ENCODE assay signal across 8 mouse cellular contexts in the genomic region with DNA sequence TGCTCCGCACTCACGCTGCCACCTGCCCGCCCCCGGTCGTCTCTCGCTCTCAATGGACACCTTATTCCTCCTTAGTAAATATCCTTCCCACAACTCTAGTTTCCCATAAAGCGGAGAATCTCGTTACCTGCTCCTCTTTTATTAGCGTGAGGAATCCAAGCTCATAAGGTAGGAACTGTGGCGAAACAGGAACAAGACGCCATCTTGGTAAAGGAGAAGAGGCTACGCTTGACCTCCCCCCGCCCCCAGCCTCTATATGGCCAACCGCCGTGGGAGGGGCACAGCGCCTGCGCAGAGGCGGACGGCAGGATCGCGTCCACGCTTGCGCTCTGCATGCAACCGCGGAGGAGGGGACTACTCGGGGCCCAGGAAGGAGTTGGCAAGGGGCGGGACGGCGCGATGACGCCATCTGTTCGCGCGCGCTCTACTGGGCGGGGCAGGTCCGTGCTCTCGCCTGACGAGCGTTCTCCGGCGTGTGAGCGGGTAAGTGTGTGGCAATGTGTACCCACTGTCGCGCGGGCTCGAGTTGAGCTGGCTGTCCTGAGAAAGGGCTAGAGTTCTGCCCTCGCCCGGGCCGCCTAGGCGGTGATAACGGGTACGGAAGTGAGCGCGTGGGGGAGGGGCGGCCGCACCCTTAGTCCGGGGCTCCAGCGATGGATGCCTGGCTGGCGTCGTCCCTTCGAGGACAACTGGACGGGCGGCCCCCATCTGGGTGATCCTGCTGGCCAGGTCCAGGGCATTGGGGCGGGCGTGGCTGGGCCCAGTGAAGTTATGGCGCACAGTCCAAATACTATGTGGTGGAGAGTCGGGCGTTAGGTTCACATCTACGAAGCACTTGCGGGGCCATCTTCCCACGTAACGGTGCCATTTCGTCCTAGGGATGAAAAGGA. TPM values are rescaled to one million over a fixed set of nuclear protein-coding genes. Genes with fewer than 3 reads are reported as not detected.
A peak's percentile ranks its signal among the peaks of the same experiment; 100 is the strongest.
DNase-seq lines count a peak whose midpoint lies in the region; ATAC-seq and TF ChIP-seq lines count a peak whose summit lies in the region.

A gene (minus strand): TSS at position 230 of the 890 bp plus-strand sequence.

- H3K4me2 ChIP-seq in forebrain, embryonic 15.5 days (replicated peaks), result peak within 1 kb of the TSS; percentile 64

- ATAC-seq in forebrain, embryonic 15.5 days (replicated peaks), result peak; percentile 95
- ATAC-seq in neutrophil, adult 5-6 weeks (ENCODE audit: extremely low read depth, insufficient number of reproducible peaks, low FRiP score, poor library complexity, severe bottlenecking), result peak; percentile 84

- no peaks in the 10 kb centered on the region for H3K36me3 ChIP-seq in ES-E14 (ENCODE audit: control insufficient read depth, insufficient read depth, low read length, poor library complexity, severe bottlenecking)
- no peaks in the 10 kb centered on the region; the same call in 1 of the 2 replicates for H3K36me3 ChIP-seq in forebrain, embryonic 15.5 days

- H3K9me3 ChIP-seq in ES-E14 (ENCODE audit: control insufficient read depth, insufficient read depth, low read depth, low read length), result no peaks in the 10 kb centered on the region
- no peaks in the 10 kb centered on the region for H3K9me3 ChIP-seq in forebrain, embryonic 15.5 days

- peak within 1 kb of the TSS; percentile 88 to 91 for H3K4me3 ChIP-seq in ES-E14 (ENCODE audit: insufficient read depth in 1 of 2, low read depth in 1 of 2, low read length in 2 of 2, poor library complexity in 1 of 2, severe bottlenecking in 1 of 2)
- H3K4me3 ChIP-seq in forebrain, embryonic 15.5 days, result peak within 1 kb of the TSS; percentile 85
- peak within 1 kb of the TSS; percentile 95 for H3K4me3 ChIP-seq in lung, adult 2 months (replicated peaks; ENCODE audit: extremely low read depth, low read depth, low read length)

- TF ChIP-seq POLR2A in lung, adult 2 months (IDR thresholded peaks at IDR 0.05; ENCODE audit: borderline replicate concordance, extremely low read depth, low read depth, low read length), result peak; percentile 94

- in situ Hi-C loops in ES-E14 (cut with MboI; ENCODE audit: low sequenced_read_pairs in 2 of 2, unreplicated experiment in 2 of 2), result no loop called here

- WGBS in forebrain, embryonic 15.5 days, result under 1% methylated on average over 74 of the region's 74 CpGs
- under 1% methylated on average over 74 of the region's 74 CpGs for WGBS in lung, adult 2 months

- no peak for TF ChIP-seq CTCF in lung, adult 2 months (IDR thresholded peaks at IDR 0.05; ENCODE audit: insufficient read depth, low read length)

- peak within 1 kb of the TSS; percentile 94 for H3K27ac ChIP-seq in ES-E14 (ENCODE audit: insufficient read depth, low read depth, low read length, poor library complexity, severe bottlenecking)
- peak within 1 kb of the TSS; percentile 91 for H3K27ac ChIP-seq in forebrain, embryonic 15.5 days (replicated peaks)

- no peaks in the 10 kb centered on the region for H3K27me3 ChIP-seq in forebrain, embryonic 15.5 days

- H3K9ac ChIP-seq in ES-E14 (ENCODE audit: insufficient read depth, low read depth, low read length, poor library complexity, severe bottlenecking), result peak within 1 kb of the TSS; percentile 97
- H3K9ac ChIP-seq in forebrain, embryonic 15.5 days (replicated peaks), result peak within 1 kb of the TSS; percentile 77

- peak; percentile 91 for DNase-seq in ES-E14 (ENCODE audit: low read depth, low spot score)
- DNase-seq in cerebellum, adult 11-12 months, result peak; percentile 99
- peak; percentile 99 for DNase-seq in heart, postnatal 25 days (ENCODE audit: low spot score)
- peak; percentile 99 for DNase-seq in layer of hippocampus, adult 18-20 months (ENCODE audit: low spot score in 2 of 2)
- peak; percentile 99 for DNase-seq in lung, adult 2 months
- DNase-seq in thymus, adult 18-20 months, result peak; percentile 99

- intact Hi-C loops in heart, postnatal 25 days (cut with DNase I), result loop anchor here (10.0 kb wide), 1 partner anchor 156 kb away; no protein-coding TSS in a partner anchor

- peaks cover 0 to 4% of the 10 kb centered on the region in 2 experiments; a peak in 1 of 4 replicates for H3K4me1 ChIP-seq in ES-E14 (ENCODE audit: control insufficient read depth in 2 of 2, insufficient read depth in 2 of 2, low read length in 2 of 2, poor library complexity in 1 of 2)
- peaks cover 36% of the 10 kb centered on the region for H3K4me1 ChIP-seq in forebrain, embryonic 15.5 days
- H3K4me1 ChIP-seq in lung, adult 2 months (ENCODE audit: control insufficient read depth, insufficient read depth, low read length), result peaks cover 8% of the 10 kb centered on the region

TF ChIP-seq in ES-E14, 5 proteins besides CTCF, POLR2A, EP300 and RAD21:
- peak; percentile 71 for TF ChIP-seq HCFC1 (IDR thresholded peaks at IDR 0.05; ENCODE audit: borderline replicate concordance, insufficient read depth, low read length)
- no peak for TF ChIP-seq CHD2 (IDR thresholded peaks at IDR 0.05; ENCODE audit: low read depth, low read length)
- no peak for TF ChIP-seq MAFK (IDR thresholded peaks at IDR 0.05; ENCODE audit: insufficient read depth, low read depth, low read length)

RNA-seq across cellular contexts. Expression of the gene that starts here (rescaled TPM):
- 85.7 and 147 TPM in 2 replicates for total RNA-seq in ES-E14 (2012; rRNA removed)
- 61.1 and 66.5 TPM in 2 replicates for polyA plus RNA-seq in forebrain, embryonic 15.5 days (2015; fragmentation: Nextera tagmentation; extraction: Ambion mirVana)
- total RNA-seq in heart, postnatal 25 days (2021), result 100 to 1,000 TPM; 520 to 550 TPM
- total RNA-seq in layer of hippocampus, adult 18-20 months (2021), result 100 to 1,000 TPM; 153 to 156 TPM
- polyA plus RNA-seq in lung, adult 2 months (2012; rRNA removed), result 52.2 and 61.2 TPM in 2 replicates
- 61.7 and 62.9 TPM in 2 replicates for total RNA-seq in neutrophil, adult 5-6 weeks (2017)

Comparison
In these comparisons a context has a peak if more than half of its experiments do, and no peak if none do; other contexts are left out.
1. Peak in every context shown above with its lines: DNase-seq, ATAC-seq, H3K4me3 ChIP-seq and H3K27ac ChIP-seq.